Mouse (Mus musculus): ENCODE measurements around the gene Hmg20b.

The Hmg20b gene

DNA sequence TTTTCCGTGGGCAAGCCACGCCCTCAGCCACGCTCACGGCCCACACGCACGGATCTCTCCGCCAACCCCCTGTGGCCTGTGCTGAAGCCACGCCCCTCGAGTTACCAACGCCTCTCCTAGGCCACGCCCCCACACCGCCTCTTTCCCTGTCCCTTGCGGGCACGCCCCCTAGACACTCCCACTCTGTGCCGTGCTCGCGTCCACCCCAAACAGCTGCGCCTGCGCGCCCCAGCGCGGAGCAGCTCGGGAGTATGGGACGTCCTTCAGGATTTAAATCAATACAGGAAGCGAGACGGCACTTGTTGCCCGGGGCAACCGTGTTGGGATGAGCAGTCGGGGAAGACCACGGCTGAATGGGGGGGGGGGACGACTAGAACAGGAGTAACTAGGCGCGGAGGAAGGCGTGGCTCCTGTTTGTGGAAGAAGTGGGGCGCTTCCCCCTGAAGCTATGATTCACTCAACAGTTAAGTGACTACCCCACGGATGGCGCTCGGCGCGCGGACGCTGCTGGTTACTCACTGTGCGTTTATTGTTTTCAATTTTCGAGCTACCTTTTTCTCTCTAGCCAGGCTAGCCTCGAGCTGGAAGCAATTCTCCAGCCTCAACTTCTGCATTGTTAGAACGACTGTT lies 28.4 kb upstream of the Hmg20b start:
- DNase-seq (ENCODE audit: low spot score), result peak; percentile 100

DNA sequence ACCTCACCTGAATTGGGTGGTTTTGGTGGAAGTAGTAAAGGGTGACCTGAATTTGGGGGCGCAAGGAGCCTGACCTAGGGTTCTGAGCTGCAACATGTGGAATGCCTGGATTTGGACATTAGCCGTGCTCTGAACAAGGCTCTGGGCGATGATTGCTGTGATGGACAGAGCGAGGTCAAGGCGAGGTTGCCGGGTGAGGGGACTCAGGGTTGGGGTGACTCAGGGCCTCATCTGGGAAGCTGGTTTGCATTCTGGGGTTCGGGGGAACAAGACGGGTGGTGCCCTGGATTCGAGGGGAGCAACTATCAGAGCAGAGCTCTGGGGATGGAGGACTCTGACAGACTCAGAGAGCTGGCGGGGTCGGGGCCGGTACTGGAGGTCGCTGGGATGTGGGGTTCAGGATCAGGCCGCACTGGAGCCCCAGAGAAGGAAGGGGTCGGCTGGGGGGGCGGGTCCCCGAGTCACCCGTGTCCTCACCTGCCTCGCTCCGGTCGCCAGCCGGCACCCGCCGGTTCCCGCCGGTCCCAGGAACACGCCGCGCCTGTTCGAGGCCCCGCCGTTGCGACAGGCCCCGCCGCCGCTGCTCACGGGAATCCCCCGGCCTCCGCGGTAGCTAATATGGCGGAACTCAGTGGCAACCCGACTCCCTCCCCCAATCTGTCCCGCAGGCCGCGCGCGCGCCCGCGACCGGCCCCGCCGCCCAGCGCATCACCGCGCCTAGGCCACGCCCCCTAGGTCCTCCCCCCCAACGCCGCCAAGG lies 27.7 kb upstream of the Hmg20b start, which contains the start of gene Fzr1:
Gene Fzr1 (minus strand): TSS at position 724 of the 760 bp plus-strand sequence.
- no peak for DNase-seq (ENCODE audit: low spot score)

DNA sequence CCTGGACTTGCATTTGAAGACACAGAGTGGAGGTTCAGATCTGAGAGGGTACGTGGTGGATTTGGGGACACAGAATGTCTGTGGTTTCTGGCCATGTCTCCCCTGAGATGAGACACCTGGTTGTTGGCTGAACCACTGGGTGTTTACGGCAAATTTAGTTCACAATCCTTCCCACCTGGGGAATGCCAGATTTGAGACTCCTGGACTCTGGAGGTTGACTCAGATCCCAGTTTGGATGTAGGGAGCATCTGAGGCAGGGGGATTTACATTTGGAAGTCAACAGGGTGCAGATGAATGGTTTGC lies 27.0 kb upstream of the Hmg20b start:
- no peak for DNase-seq (ENCODE audit: low spot score)

DNA sequence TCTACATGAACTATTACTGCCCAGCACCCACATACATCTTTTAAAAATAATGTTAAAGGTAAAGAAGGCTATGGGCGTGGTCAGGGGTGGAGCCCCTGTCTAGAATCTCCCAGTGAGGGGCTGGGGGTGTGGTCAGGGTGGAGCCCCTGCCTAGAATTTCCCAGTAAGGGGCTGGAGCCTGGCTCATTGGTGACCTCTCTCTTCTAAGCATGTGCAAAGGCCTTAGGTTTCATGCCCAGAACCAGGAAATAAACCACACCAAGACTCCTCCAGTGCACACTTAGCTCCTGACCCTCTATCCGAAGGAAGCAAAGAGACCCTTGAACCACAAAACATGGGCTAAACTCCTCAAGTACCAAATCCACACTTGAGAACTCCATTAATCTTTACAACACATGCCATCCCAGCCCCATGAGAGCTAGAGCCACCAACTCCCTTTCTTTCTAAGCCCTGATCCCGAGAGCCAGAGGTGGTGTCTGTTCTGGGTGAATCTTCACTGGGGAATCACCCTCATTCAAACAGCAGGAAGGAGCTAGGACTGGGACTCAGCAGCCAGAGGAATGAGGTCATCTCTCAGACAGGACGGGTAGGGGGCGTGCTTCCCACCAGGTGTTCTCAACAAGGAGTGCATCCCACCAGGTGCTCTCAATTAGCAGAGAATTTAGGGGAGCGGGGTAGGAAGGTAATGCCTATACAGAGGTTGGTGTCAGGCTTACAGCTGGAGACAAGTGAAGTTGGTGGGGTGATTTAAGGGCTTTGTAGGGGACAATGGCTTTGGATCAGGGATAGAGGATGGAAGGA lies 26.5 kb upstream of the Hmg20b start:
- DNase-seq (ENCODE audit: low spot score), result no peak

DNA sequence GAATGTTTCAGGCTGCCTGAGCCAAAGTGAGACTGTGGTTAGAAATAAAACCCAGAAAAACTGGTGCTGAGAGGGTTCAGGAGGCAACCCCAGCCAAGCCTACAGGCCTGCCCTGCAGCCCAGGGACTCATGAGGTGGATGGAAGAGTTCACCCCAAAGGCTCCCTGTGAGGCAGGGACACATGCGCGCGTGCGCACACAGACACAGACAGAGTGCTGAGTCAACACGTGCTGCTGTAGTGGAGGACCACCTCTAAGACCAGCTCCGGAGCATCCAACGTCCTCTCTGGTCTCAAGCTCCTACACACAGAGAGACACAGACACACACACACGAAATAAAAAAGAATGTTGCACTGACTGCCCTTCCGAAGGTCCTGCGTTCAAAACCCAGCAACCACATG lies 25.0 kb upstream of the Hmg20b start:
- DNase-seq (ENCODE audit: low spot score), result no peak

DNA sequence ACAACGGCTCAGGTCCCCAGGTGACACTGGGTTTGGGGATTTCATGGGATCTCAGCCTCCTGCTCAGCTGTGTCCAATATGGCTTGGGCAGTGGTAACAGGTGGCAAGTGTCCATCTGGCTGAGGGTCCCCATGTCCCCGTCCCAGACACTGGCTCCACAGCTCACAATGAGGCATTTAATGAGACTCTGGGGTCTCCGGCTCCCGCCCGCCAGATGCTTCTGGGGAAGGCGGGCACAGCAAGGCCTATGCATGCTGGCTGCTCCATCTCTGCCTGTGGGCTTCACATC lies 16.9 kb upstream of the Hmg20b start:
- no peak for DNase-seq (ENCODE audit: low spot score)

DNA sequence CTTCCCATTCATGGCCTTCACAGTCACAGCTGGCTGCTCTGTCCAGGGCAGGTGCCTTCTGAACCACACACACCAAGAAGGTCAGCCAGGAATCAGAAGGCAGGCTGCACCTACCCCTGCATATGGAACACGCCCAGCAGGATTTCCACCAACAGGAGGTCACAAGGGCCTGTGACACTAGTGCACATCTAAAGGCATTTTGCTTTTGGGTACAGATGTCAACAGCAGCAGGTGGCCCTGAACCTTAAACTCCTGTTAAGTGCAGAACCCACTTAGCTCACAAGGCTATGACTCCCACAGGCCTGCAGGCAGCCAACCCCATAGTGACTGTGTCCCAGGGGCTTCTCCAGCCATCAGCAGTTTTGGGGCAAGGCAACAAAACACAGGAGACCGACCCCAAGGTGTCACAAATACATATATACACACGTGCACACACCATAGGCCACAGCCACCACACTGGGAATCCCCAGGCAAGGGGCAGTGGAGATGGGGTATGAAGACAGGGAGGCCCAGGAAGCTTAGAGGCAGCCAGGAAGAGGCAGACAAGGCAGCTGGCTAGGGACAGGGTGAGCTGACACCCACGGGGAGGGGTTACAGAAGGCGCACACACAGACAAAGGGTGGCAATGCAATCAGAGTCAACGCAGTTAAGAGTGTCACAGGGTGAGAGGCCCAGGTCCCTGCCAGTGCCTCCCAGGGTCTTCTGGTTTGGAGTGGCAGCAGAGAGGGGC lies 16.4 kb upstream of the Hmg20b start:
- DNase-seq (ENCODE audit: low spot score), result no peak

DNA sequence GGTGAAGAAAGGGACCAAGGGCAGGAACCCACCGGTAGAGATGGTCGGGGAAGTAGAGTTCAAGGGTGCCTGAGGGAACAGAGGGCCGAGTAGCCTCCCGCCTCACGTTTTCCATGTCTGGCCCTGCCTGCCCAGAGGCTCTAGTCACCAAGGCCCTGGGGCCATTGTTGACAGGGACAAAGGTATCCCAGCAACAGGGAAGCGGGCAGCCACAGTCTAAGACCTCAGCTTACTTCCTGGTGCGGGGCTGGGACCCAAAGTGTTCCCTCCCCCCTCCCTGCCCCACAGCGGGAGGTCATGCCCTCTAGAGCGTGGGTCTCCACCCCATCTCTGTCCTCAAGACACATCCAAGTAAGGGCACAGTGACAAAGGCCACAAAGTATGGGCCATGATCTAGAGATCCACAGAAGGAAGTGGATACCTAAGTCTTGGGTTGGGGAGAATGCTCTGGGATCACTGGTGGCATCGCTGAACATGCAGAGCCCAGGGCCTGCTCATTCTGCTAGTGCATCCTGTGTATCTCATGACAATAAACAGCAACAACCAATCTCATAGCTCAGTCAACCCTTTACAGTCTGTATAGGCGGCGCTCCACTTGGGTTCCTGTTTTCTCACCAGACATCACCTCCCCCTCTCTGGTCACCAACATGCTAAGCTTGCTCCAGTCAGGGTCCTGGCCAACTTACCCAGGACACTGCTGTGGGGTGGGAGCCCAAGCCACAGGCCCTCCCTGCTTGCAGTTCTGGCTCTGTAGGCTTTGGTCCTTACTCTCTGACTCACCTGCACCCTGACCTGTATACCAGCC lies 15.6 kb upstream of the Hmg20b start, which contains the start of gene 4930404N11Rik:
Gene 4930404N11Rik (minus strand): TSS at position 145 of the 805 bp plus-strand sequence.
- no peak for DNase-seq (ENCODE audit: low spot score)

DNA sequence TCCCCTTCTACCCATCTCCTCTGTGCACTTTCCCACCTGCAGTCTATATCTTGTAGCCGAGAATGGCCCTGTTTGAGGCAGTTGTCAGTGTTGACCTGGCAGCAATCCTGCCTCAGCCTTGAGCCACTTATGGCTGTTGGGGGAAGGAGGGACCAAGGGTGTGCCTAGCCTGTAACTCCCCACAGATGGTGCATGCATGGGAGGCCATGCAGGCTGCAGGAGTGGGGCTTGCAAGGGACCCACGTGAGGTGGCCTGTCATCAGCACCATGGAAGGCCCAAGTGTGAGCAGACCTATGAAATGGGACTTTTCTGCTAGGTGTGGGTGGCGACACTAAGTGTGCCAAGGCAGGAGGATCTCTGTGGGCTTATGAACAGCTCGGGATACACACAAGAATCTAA lies 14.8 kb upstream of the Hmg20b start:
- no peak for DNase-seq (ENCODE audit: low spot score)

DNA sequence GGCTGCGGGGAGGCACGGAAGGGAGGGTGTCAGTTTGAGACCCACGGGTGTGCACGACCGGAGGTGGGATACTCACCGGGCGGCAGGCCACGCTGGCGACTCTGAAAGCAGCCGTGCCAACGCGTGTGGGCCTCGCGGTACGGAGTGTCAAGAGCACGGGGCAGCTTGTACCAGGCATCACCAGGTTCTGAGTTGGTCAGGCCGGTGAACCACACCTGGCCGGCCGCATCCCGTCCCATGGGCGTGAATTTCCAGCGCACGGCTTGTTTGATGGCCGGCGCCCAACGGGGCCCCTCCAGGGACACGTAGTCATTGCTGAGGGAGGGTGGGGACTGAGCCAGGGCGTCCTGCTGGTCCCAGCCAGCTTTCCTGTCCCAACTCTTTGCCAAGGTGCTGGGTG lies 14.4 kb upstream of the Hmg20b start:
- DNase-seq (ENCODE audit: low spot score), result no peak

DNA sequence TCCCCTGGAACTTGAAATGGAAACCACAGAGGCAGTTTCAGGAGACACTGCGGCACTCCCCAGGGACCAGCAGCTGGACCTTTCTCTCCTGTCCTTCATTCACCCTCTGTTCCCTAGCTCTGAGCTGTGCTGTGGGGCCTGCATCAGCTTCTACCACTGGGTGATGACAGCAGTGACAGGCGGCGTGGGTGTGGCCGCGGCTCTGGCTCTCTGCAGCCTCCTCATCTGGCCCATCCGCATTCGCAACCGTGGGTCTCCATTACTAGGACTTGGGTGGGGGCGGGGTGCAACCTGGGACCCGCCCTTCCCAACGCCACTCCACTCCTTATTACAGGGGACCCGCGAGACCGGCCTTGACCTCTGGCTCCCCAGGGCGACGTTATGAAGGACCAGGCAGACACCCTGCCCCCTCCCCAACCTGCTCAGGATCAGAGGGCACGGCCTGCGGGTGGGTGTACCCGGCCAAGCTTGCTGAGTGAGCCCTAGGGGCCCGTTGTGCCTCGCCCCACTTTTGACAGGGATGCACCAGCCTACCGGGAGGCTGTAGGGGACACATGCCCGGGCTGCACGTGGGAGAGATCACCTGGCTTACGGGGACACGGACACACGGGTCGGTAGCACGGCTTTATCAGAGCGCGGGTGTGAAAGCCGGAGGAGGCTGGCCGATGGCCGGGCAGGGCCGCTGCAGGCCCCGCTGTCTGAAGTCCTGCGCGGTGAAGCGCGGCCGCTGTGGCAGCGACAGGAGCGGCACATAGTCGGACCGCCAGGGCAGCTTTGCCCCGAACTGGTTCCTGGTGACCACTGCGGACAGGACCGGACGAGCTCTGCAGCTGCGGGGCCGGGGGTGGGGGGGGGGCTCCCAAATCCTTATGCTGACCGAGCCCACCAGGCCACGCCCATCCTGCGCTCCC lies 13.4 kb upstream of the Hmg20b start:
- DNase-seq (ENCODE audit: low spot score), result no peak

DNA sequence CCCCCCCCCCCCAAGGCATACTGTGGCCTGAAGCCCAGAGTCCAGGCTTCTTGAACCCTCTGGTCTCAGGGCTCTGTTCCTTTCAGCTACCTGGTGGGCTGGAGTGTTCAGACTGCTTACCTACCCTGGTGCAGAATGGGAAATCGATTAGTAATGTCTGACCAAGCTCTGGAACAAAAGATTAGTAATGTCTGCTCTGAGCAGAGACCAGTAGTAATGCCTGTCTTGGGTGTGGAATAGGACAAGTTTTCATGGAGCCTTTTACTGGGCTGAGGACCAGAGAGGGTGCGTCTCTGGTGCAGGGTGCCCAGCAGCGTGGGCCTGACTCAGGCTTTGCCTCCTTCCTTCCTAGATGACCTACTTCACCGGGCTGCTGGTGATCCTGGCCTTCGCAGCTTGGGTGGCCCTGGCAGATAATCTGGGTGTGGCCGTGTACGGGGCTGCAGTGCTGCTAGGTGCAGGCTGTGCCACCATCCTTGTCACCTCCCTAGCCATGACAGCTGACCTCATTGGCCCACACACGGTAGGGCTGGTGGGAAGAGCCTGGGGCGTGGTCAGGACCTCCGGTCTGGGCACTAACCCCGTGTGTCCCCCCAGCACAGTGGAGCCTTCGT lies 12.2 kb upstream of the Hmg20b start:
- DNase-seq (ENCODE audit: low spot score), result no peak

DNA sequence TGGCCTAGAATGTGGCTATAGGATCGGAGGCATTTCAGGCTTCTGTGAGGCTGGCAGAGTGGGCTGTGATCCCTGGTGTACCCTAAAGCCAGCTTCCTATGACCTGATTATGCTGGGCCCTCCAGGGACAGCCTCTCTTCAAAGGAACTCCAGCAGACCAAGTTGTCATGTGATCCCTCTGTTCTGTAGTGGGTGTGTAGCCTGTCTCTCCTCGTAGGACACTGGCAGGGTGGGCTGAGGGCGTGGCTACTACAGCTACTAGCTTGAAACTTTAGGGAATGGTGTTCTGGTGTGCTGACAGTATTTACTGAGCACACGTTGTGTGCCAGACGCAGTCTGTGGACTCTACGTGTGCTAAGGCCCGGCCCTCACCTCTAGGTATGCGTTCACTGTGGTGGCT lies 10.4 kb upstream of the Hmg20b start:
- DNase-seq (ENCODE audit: low spot score), result no peak

DNA sequence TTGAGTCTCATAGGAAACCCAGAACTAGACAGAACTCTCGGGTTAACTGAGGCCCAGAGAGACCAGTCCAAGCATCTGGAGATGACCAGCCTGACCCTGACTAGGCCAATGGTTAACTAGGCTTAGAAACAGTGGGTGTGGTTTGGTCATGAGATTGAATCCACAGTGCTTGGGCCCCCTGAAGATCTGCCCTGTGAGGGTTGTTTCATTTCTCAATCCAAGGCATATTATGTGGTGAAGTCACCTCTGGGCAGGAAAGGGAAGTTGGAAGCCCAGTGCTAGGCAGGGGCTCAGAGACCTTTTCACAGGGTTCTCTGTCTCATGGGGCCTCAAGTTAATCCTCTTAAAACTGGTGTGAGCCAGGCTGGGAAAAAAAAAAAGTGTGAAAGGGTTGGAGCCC lies 8.6 kb upstream of the Hmg20b start:
- no peak for DNase-seq (ENCODE audit: low spot score)

DNA sequence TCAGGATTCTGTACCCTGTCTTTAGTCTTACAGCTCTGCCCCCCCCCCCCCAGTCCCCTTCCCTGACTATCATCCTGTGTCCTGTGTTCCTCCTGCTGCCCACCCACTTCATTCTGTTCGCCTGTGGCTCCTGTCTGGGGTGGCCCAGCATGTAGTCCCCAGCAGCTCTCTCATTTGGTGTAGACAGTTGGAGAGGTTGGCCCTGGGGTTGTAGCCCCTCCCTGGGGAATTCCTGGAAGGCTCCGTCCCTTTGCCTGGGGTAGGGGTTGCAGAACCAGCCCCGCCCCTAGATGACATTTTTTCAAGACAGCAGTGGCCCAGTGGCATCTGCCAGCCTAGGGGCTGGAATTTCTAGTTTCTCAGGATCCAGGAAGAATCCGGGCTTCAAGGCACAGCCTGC lies 7.9 kb upstream of the Hmg20b start:
- DNase-seq (ENCODE audit: low spot score), result no peak

DNA sequence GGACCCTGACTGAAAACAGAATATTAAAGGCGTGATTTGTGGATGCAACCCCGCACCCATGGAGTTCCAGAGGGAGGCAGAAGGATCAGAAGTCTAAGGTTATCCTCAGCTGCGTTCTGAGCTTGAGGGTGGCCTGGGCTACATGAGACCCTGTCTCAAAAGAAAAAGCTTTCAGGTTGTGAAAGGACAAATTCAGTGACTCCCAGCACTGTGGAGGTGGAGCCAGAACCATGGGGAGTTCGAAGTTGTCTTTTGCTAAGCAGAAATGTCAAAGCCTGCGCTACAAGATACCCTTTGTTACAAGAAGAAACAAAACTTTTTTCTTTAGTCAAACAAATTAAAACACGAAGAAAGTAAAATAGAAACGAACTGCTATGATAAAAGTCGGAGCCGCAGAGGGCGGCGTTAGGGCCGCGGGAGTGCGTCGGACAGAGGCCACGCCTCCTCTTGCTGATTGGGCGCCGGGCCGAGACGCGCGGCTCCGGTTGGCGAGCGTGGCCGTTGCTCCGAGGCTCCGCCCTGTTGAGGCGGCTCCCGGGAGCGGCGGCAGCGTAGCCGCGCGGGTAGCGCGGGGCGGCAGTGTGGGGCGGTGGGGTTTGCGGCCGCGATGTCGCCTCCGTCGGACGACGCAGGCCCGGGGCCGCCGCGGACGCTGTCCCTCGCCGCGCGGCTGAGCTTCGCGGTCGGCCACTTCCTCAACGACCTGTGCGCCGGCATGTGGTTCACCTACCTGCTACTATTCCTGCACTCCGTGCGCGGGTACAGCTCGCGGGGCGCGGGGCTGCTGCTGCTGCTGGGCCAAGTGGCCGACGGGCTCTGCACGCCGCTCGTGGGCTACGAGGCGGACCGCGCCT lies 6.9 kb upstream of the Hmg20b start, which contains the start of gene Mfsd12:
Gene Mfsd12 (plus strand): TSS at position 501 of the 854 bp plus-strand sequence.
- DNase-seq (ENCODE audit: low spot score), result peak; percentile 92

DNA sequence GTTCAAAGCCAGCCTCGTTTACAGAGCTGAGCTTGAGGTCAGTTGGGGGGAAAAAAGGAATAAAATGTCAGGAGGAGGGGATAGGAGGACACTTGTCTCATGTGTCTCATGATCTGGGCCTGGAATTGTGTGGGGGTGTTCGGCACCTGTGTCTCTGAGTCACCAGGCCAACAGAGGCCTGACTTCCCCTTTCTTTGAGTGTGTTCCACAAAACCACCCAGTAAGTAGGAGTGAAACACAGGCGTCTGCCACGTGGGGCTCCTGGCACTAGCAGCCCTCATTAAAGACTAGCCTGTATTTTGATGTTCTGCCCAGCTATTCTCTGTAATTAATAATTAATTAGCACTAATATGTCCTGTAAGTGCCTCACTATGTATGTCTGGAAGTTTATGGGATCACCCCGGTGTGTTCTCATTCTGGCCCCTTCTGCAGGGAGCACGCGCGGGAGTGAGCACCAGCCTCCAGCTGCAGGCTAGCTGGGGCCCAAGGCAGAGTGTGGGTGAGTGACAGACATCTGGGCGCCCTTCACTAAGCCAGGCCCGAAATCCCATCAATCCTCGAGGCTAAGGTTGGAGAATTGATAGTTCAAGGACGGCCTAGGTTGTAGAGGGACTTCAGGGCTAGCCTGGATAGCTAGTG lies 6.2 kb upstream of the Hmg20b start:
- no peak for DNase-seq (ENCODE audit: low spot score)

DNA sequence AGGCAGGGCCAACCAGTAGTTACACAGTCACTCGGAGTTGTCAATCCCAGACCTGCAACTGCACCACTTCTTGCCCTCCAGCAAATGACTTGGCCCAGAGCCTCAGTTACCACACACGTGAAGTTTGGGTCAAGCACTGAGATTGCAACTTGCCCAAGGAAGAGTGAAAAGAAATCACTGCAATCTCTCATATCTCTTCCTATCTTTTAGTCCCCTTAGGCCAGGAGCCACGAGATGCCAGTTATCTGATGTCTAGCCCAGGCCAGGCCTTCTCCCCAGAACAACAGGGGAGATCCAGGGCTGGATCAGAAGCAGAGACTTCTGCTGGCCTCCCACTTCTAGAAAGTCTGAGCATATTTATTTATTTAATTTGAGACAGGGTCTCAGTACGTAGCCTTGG lies 5.3 kb upstream of the Hmg20b start:
- DNase-seq (ENCODE audit: low spot score), result no peak

Measured in layer of hippocampus, adult 11-12 months (tissue).